Mouse (Mus musculus) ES-E14 (cell line): ENCODE data around the gene Nek11. TPM values are rescaled to one million over a fixed set of nuclear protein-coding genes. Genes with fewer than 3 reads are reported as not detected.

Experiments used
- DNase-seq: peaks from one replicate; pipeline ENCODE4 v3.0.0-alpha.2; 2013; ENCODE audit warnings: low read depth, low spot score
- H3K27ac ChIP-seq: 2 replicates; pipeline ENCODE4 v1.5.1; 2012; ENCODE audit warnings: low read depth, mild to moderate bottlenecking, low read length, moderate library complexity, mixed read lengths; ENCODE audit not compliant: poor library complexity, insufficient read depth, severe bottlenecking
- H3K36me3 ChIP-seq: 2 replicates; pipeline ENCODE4 v1.6.1; 2012; ENCODE audit warnings: mild to moderate bottlenecking, low read length, moderate library complexity, mixed read lengths; ENCODE audit not compliant: control insufficient read depth, poor library complexity, insufficient read depth, severe bottlenecking
- H3K4me1 ChIP-seq, 2 experiments: fragments of 150-350 bp in 1 of 2; sonication (generic) in 1 of 2; 2 replicates each; pipeline ENCODE4 v1.6.1; 2012; ENCODE audit warnings: low read length in 2 of 2, mild to moderate bottlenecking in 1 of 2, mixed read lengths in 1 of 2; ENCODE audit not compliant: control insufficient read depth in 2 of 2, insufficient read depth in 2 of 2, poor library complexity in 1 of 2
- H3K4me3 ChIP-seq, 2 experiments: fragments of 150-350 bp in 1 of 2; sonication (generic) in 1 of 2; 2 replicates each; pipeline ENCODE4 v1.5.1; 2012; ENCODE audit warnings: low read length in 2 of 2, low read depth in 1 of 2, mild to moderate bottlenecking in 1 of 2, mixed read lengths in 1 of 2; ENCODE audit not compliant: insufficient read depth in 1 of 2, poor library complexity in 1 of 2, severe bottlenecking in 1 of 2
- H3K9ac ChIP-seq: 2 replicates; pipeline ENCODE4 v1.6.1; 2012; ENCODE audit warnings: low read depth, mild to moderate bottlenecking, low read length, mixed read lengths; ENCODE audit not compliant: poor library complexity, insufficient read depth, severe bottlenecking
- H3K9me3 ChIP-seq: fragments of 150-350 bp; sonication (generic); 2 replicates; pipeline ENCODE4 v1.6.1; 2012; ENCODE audit warnings: low read depth, mild to moderate bottlenecking, low read length; ENCODE audit not compliant: control insufficient read depth, insufficient read depth
- CHD2 ChIP-seq: IDR thresholded peaks from 2 replicates; pipeline ENCODE4 v1.6.1; 2014; ENCODE audit warnings: mild to moderate bottlenecking, low read depth, low read length, inconsistent platforms
- HCFC1 ChIP-seq: IDR thresholded peaks from 2 replicates; pipeline ENCODE4 v1.6.1; 2012; ENCODE audit warnings: low read length, inconsistent platforms, borderline replicate concordance; ENCODE audit not compliant: insufficient read depth
- MAFK ChIP-seq: IDR thresholded peaks from 2 replicates; pipeline ENCODE4 v1.6.1; 2014; ENCODE audit warnings: mild to moderate bottlenecking, low read depth, low read length, inconsistent platforms; ENCODE audit not compliant: insufficient read depth
- ZC3H11A ChIP-seq: IDR thresholded peaks from 2 replicates; pipeline ENCODE4 v1.6.1; 2012; ENCODE audit warnings: low read depth, mild to moderate bottlenecking, inconsistent platforms, low read length, borderline replicate concordance
- ZNF384 ChIP-seq: IDR thresholded peaks from 2 replicates; pipeline ENCODE4 v1.6.1; 2012; ENCODE audit warnings: low read depth, low read length, inconsistent platforms
- in situ Hi-C, 2 experiments: fragments of 600-800 bp; cut with MboI; formaldehyde crosslinking; loops; one replicate each; pipeline ENCODE4 v1.15.1; 2025; ENCODE audit warnings: low sequenced_read_pairs in 2 of 2, inconsistent platforms in 1 of 2; ENCODE audit not compliant: unreplicated experiment in 2 of 2
- total RNA-seq: library from RNA; depleted of rRNA; stranded (reverse); fragments of 300-350 nt; gene quantifications from 2 replicates; pipeline ENCODE4 v1.2.3, GENCODE M21; 2012

Nek11 gene
- total RNA-seq, 1 experiment, result 0.04 TPM

GRCm38 (mm10) chr9:105300738-105301325 is 94.5 kb downstream of the Nek11 start:
- H3K9ac ChIP-seq, result no peak overlapping the region
- TF ChIP-seq CHD2 (no peak), ZNF384 (no peak), MAFK (no peak), ZC3H11A (no peak), HCFC1 (no peak)
- no peaks in the 10 kb centered on the region for H3K9me3 ChIP-seq
- no peak overlapping the region for H3K4me3 ChIP-seq
- no peaks in the 10 kb centered on the region for H3K36me3 ChIP-seq
- H3K27ac ChIP-seq, result no peak overlapping the region
- in situ Hi-C loops, result no loop called here
- H3K4me1 ChIP-seq, result no peaks in the 10 kb centered on the region
- DNase-seq, result no peak

DNA sequence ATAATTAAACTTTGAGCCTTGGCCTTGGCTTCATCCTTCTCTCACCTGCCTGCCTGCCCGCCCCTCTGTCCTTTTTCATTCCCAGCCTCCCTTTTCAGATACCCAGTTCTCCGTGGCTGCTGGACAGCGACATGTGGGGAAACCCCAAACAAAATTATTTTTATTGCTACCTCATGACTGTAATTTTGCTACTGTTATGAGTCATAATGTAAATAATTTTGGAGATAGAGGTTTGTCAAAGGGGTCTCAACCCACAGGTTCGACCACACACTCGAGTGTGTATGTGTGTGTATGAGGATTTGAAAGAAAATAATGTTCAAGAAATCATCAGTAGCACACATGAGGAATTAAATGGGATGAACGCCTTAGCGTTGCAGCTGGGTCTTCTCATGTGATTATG is 110.7 kb downstream of the Nek11 start:
- H3K27ac ChIP-seq, result no peak overlapping the region
- TF ChIP-seq ZC3H11A (no peak), ZNF384 (no peak), MAFK (no peak)
- H3K4me1 ChIP-seq, result no peaks in the 10 kb centered on the region; a peak in 1 of 4 replicates
- H3K4me3 ChIP-seq, result no peak overlapping the region
- in situ Hi-C loops, result no loop called here
- no peak overlapping the region for H3K9ac ChIP-seq
- no peak for DNase-seq
- H3K36me3 ChIP-seq, result no peaks in the 10 kb centered on the region
- no peaks in the 10 kb centered on the region for H3K9me3 ChIP-seq

DNA sequence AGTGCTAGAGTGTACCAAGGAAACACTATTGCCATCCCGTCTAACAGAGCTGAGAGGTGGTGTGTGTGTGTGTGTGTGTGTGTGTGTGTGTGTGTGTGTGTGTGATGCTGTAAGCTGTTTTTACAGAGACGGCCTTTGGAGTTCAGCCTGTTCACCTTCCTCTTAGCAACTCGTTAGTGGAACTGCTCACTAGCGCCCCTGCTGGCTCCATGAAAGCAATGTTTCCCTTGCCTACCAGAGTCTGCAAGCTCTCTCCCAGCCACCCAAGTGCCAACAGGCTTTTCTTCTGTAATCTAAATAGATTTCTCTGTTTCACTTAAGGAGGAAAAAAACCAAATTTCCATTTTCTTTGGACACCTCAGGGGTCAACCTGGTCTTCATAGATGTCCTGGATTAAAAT is 112.6 kb downstream of the Nek11 start:
- TF ChIP-seq ZNF384, result no peak
- no peak for TF ChIP-seq MAFK
- no peak for TF ChIP-seq HCFC1
- no peak for TF ChIP-seq CHD2
- TF ChIP-seq ZC3H11A, result no peak
- H3K9me3 ChIP-seq, result no peaks in the 10 kb centered on the region
- in situ Hi-C loops, result no loop called here
- H3K9ac ChIP-seq, result no peak overlapping the region
- H3K4me3 ChIP-seq, result no peak overlapping the region
- H3K36me3 ChIP-seq, result no peaks in the 10 kb centered on the region
- no peaks in the 10 kb centered on the region; a peak in 1 of 4 replicates for H3K4me1 ChIP-seq
- DNase-seq, result peak; percentile 53
- no peak overlapping the region for H3K27ac ChIP-seq

GRCm38 (mm10) chr9:105274925-105275324 is 120.4 kb downstream of the Nek11 start:
- in situ Hi-C loops, result no loop called here

GRCm38 (mm10) chr9:105274286-105274685 is 121.0 kb downstream of the Nek11 start:
- no peak overlapping the region for H3K9ac ChIP-seq
- DNase-seq, result no peak
- H3K27ac ChIP-seq, result no peak overlapping the region
- no peak overlapping the region for H3K4me3 ChIP-seq
- H3K4me1 ChIP-seq, result no peaks in the 10 kb centered on the region
- TF ChIP-seq HCFC1 (no peak), ZNF384 (no peak), MAFK (no peak), ZC3H11A (no peak), CHD2 (no peak)
- in situ Hi-C loops, result no loop called here
- H3K36me3 ChIP-seq, result no peaks in the 10 kb centered on the region
- no peaks in the 10 kb centered on the region for H3K9me3 ChIP-seq

More at GRCm38 (mm10) chr9:105274925-105275324, 120.4 kb downstream of the Nek11 start:
- no peak overlapping the region for H3K9ac ChIP-seq
- H3K27ac ChIP-seq, result no peak overlapping the region
- no peak overlapping the region for H3K4me3 ChIP-seq
- TF ChIP-seq HCFC1 (no peak), ZC3H11A (no peak), CHD2 (no peak), ZNF384 (no peak), MAFK (no peak)
- H3K36me3 ChIP-seq, result no peaks in the 10 kb centered on the region
- no peaks in the 10 kb centered on the region for H3K9me3 ChIP-seq
- no peak for DNase-seq
- no peaks in the 10 kb centered on the region for H3K4me1 ChIP-seq
